Mouse (Mus musculus): ENCODE results near the gene Fgf18. TPM values are rescaled to one million over a fixed set of nuclear protein-coding genes. Genes with fewer than 3 reads are reported as not detected.
A peak's percentile ranks its signal among the peaks of the same experiment; 100 is the strongest.

Fgf18 gene
- polyA plus RNA-seq, 1 experiment from 2014 or later = 2.4 TPM

GRCm38 (mm10) chr11:33162998-33163506, 15.9 kb upstream of the Fgf18 start, which contains the start of gene Npm1:
Npm1 (minus strand) TSS chr11:33163206.
- no peaks in the 10 kb centered on the region for H3K9me3 ChIP-seq
- peak within 1 kb of the TSS; percentile 83 for H3K4me2 ChIP-seq
- peak within 1 kb of the TSS; percentile 96 for H3K27ac ChIP-seq
- peaks cover 34% of the 10 kb centered on the region for H3K36me3 ChIP-seq (replicated peaks)
- peak within 1 kb of the TSS; percentile 97 for H3K9ac ChIP-seq
- peak; percentile 96 for ATAC-seq (ENCODE audit: low FRiP score)
- 3% methylated on average over 48 of the region's 49 CpGs for WGBS
- peaks cover 7% of the 10 kb centered on the region; the same call in 1 of the 2 replicates for H3K27me3 ChIP-seq
- H3K4me3 ChIP-seq (replicated peaks) = peak within 1 kb of the TSS; percentile 96
- peaks cover 16% of the 10 kb centered on the region for H3K4me1 ChIP-seq

GRCm38 (mm10) chr11:33162211-33162997, 15.2 kb upstream of the Fgf18 start:
- Histone ChIP-seq H3K9me3 (no peaks in the 10 kb centered on the region), H3K27me3 (peaks cover 4% of the 10 kb centered on the region; the same call in 1 of the 2 replicates), H3K36me3 (replicated peaks) (peaks cover 40% of the 10 kb centered on the region), H3K4me2 (peak overlapping the region; percentile 83), H3K9ac (peak overlapping the region; percentile 97), H3K27ac (peak overlapping the region; percentile 96), H3K4me1 (peaks cover 16% of the 10 kb centered on the region), H3K4me3 (replicated peaks) (peak overlapping the region; percentile 96)
- peak; percentile 68 for ATAC-seq (ENCODE audit: low FRiP score)
- WGBS = 3% methylated on average over 50 of the region's 53 CpGs

GRCm38 (mm10) chr11:33159741-33160140, 12.5 kb upstream of the Fgf18 start:
- no peak overlapping the region for H3K4me3 ChIP-seq (replicated peaks)
- no peak overlapping the region for H3K9ac ChIP-seq
- no peak overlapping the region for H3K27ac ChIP-seq
- no peaks in the 10 kb centered on the region for H3K27me3 ChIP-seq
- ATAC-seq (ENCODE audit: low FRiP score) = no peak
- H3K4me2 ChIP-seq = no peak overlapping the region
- WGBS = 87% methylated on average over 3 of the region's 3 CpGs
- H3K4me1 ChIP-seq = peaks cover 16% of the 10 kb centered on the region
- H3K9me3 ChIP-seq = no peaks in the 10 kb centered on the region
- H3K36me3 ChIP-seq (replicated peaks) = peaks cover 58% of the 10 kb centered on the region

GRCm38 (mm10) chr11:33157453-33158196, 10.4 kb upstream of the Fgf18 start:
- Histone ChIP-seq H3K9me3 (no peaks in the 10 kb centered on the region), H3K4me1 (peaks cover 13% of the 10 kb centered on the region), H3K4me3 (replicated peaks) (no peak overlapping the region), H3K4me2 (no peak overlapping the region), H3K9ac (no peak overlapping the region), H3K27me3 (no peaks in the 10 kb centered on the region), H3K36me3 (replicated peaks) (peaks cover 76% of the 10 kb centered on the region), H3K27ac (no peak overlapping the region)
- no peak for ATAC-seq (ENCODE audit: low FRiP score)
- WGBS = 83% methylated on average over 2 of the region's 2 CpGs

GRCm38 (mm10) chr11:33156436-33157015, 9.3 kb upstream of the Fgf18 start:
- no peak for ATAC-seq (ENCODE audit: low FRiP score)
- Histone ChIP-seq H3K27me3 (no peaks in the 10 kb centered on the region), H3K4me2 (no peak overlapping the region), H3K36me3 (replicated peaks) (peaks cover 85% of the 10 kb centered on the region), H3K9me3 (no peaks in the 10 kb centered on the region), H3K27ac (no peak overlapping the region), H3K4me1 (peaks cover 9% of the 10 kb centered on the region), H3K4me3 (replicated peaks) (no peak overlapping the region), H3K9ac (no peak overlapping the region)
- 92% methylated on average over 4 of the region's 4 CpGs for WGBS

GRCm38 (mm10) chr11:33154459-33154858, 7.3 kb upstream of the Fgf18 start:
- Histone ChIP-seq H3K4me2 (no peak overlapping the region), H3K36me3 (replicated peaks) (peaks cover 84% of the 10 kb centered on the region), H3K27me3 (no peaks in the 10 kb centered on the region), H3K9me3 (no peaks in the 10 kb centered on the region), H3K4me1 (no peaks in the 10 kb centered on the region), H3K4me3 (replicated peaks) (no peak overlapping the region), H3K9ac (no peak overlapping the region), H3K27ac (no peak overlapping the region)
- 94% methylated on average over 3 of the region's 3 CpGs for WGBS
- no peak for ATAC-seq (ENCODE audit: low FRiP score)

GRCm38 (mm10) chr11:33152997-33153396, 5.8 kb upstream of the Fgf18 start:
- WGBS = 90% methylated on average over 1 of the region's 1 CpGs
- peaks cover 3% of the 10 kb centered on the region; the same call in 1 of the 2 replicates for H3K4me1 ChIP-seq
- no peak for ATAC-seq (ENCODE audit: low FRiP score)

GRCm38 (mm10) chr11:33151780-33152145, 4.6 kb upstream of the Fgf18 start:
- Histone ChIP-seq H3K27me3 (peaks cover 12% of the 10 kb centered on the region), H3K4me1 (peaks cover 13% of the 10 kb centered on the region), H3K9me3 (no peaks in the 10 kb centered on the region), H3K36me3 (replicated peaks) (peaks cover 62% of the 10 kb centered on the region), H3K9ac (no peak overlapping the region), H3K4me3 (replicated peaks) (no peak overlapping the region), H3K4me2 (no peak overlapping the region), H3K27ac (no peak overlapping the region)
- 79% methylated on average over 4 of the region's 4 CpGs for WGBS
- ATAC-seq (ENCODE audit: low FRiP score) = no peak

More at GRCm38 (mm10) chr11:33152997-33153396, 5.8 kb upstream of the Fgf18 start:
- H3K9ac ChIP-seq = no peak overlapping the region
- H3K27me3 ChIP-seq = peaks cover under 1% of the 10 kb centered on the region; the same call in 1 of the 2 replicates
- H3K4me2 ChIP-seq = no peak overlapping the region
- no peak overlapping the region for H3K4me3 ChIP-seq (replicated peaks)
- peaks cover 71% of the 10 kb centered on the region for H3K36me3 ChIP-seq (replicated peaks)
- no peak overlapping the region for H3K27ac ChIP-seq
- H3K9me3 ChIP-seq = no peaks in the 10 kb centered on the region

GRCm38 (mm10) chr11:33151128-33151779, 4.1 kb upstream of the Fgf18 start:
- Histone ChIP-seq H3K36me3 (replicated peaks) (peaks cover 57% of the 10 kb centered on the region), H3K4me2 (no peak overlapping the region), H3K27ac (no peak overlapping the region), H3K9ac (no peak overlapping the region), H3K9me3 (no peaks in the 10 kb centered on the region), H3K4me1 (peaks cover 18% of the 10 kb centered on the region), H3K4me3 (replicated peaks) (no peak overlapping the region), H3K27me3 (peaks cover 17% of the 10 kb centered on the region)
- 78% methylated on average over 3 of the region's 3 CpGs for WGBS
- ATAC-seq (ENCODE audit: low FRiP score) = no peak

GRCm38 (mm10) chr11:33150364-33150763, 3.2 kb upstream of the Fgf18 start:
- Histone ChIP-seq H3K27me3 (peaks cover 25% of the 10 kb centered on the region), H3K9me3 (no peaks in the 10 kb centered on the region), H3K4me3 (replicated peaks) (no peak overlapping the region), H3K9ac (no peak overlapping the region), H3K4me2 (no peak overlapping the region), H3K36me3 (replicated peaks) (peaks cover 53% of the 10 kb centered on the region), H3K4me1 (peaks cover 27% of the 10 kb centered on the region), H3K27ac (no peak overlapping the region)
- ATAC-seq (ENCODE audit: low FRiP score) = no peak

- Histone ChIP-seq H3K9me3 (no peaks in the 10 kb centered on the region), H3K9ac (no peak overlapping the region), H3K27ac (no peak overlapping the region), H3K4me3 (replicated peaks) (no peak overlapping the region), H3K36me3 (replicated peaks) (peaks cover 45% of the 10 kb centered on the region), H3K27me3 (peaks cover 35% of the 10 kb centered on the region), H3K4me1 (peaks cover 35% of the 10 kb centered on the region), H3K4me2 (no peak overlapping the region)
- ATAC-seq (ENCODE audit: low FRiP score) = no peak
Measured at GRCm38 (mm10) chr11:33149453-33149852, 2.3 kb upstream of the Fgf18 start.

- Histone ChIP-seq H3K4me2 (no peak overlapping the region), H3K27ac (no peak overlapping the region), H3K4me3 (replicated peaks) (no peak overlapping the region), H3K27me3 (peaks cover 38% of the 10 kb centered on the region), H3K36me3 (replicated peaks) (peaks cover 41% of the 10 kb centered on the region), H3K9me3 (no peaks in the 10 kb centered on the region), H3K4me1 (peaks cover 38% of the 10 kb centered on the region), H3K9ac (no peak overlapping the region)
- 35% methylated on average over 3 of the region's 3 CpGs for WGBS
- ATAC-seq (ENCODE audit: low FRiP score) = no peak
Measured at GRCm38 (mm10) chr11:33149088-33149436, 1.9 kb upstream of the Fgf18 start.
